Mouse (Mus musculus) cortical plate, adult 2 months (tissue): Measurements from ENCODE around the gene Sec24c.

Experiments
- CTCF ChIP-seq: fragments of 200-500 bp; IDR thresholded peaks from 2 replicates; pipeline ENCODE4 v1.5.1; 2011; ENCODE audit warnings: mild to moderate bottlenecking, control low read depth, low read length; ENCODE audit not compliant: insufficient read depth; ENCODE audit errors: extremely low read depth
- POLR2A ChIP-seq: fragments of 200-500 bp; IDR thresholded peaks from 2 replicates; pipeline ENCODE4 v1.6.1; 2011; ENCODE audit warnings: mild to moderate bottlenecking, low read length, control low read depth; ENCODE audit not compliant: insufficient read depth; ENCODE audit errors: extremely low read depth

DNA sequence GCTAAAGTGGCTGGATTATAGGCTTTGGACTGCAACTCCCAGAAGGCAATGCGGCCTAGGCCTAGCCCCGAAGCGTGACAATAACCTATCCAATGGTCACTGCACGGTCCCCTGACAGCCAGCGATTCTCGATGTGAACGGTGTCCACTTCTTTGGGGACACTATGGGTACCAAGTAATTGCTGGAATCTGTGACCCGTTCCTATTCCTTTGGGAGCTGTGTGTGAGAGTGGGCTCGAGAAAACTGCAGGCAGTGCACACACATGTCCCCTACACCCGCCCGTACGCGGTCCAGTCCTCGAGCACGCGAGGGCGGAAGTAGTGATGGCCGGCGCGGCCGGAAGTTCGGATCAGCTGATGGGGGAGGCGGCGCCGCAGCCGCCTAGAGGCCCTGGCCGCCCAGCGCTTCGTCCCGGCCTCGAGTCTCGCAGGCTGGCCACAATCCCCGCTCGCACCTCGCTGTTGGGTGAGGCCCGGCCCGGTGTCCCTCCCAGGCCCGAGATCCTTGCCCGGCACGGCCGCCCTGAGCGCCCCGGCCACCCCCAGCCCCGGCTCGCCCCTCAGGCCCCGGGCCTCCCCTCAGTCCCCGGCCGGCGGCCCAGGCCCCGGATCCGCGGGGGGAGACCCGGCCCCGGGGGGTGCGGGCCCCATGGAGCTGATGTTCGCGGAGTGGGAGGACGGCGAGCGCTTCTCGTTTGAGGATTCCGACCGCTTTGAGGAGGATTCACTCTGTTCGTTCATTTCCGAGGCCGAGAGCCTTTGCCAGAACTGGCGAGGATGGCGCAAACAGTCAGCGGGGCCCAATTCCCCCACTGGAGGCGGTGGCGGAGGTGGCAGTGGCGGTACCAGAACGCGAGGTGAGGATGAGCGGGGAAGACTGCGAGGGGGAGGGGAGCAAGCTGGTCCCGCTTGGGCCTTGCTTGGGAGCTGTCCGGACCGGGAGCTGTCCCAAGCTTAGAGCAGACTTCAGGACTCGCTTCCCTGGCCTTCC is 33.4 kb downstream of the Sec24c start, which contains the start of gene Zswim8:
- TF ChIP-seq CTCF (no peak), POLR2A (peak; percentile 62)
